Mouse (Mus musculus): ENCODE data around the gene Olfr301. TPM values are rescaled to one million over a fixed set of nuclear protein-coding genes. Genes with fewer than 3 reads are reported as not detected.

Olfr301 gene
- polyA plus RNA-seq (2015; fragmentation: Illumina TruSeq; extraction: RNeasy Lipid Tissue Mini Kit (QIAGEN cat#74804); ENCODE audit: low read depth, low replicate concordance), result not detected

GRCm38 (mm10) chr7:86403546-86403945 is at the start of gene Olfr301:
Gene Olfr301 (plus strand): TSS chr7:86403846.

GRCm38 (mm10) chr7:86366828-86367227 is 36.8 kb upstream of the Olfr301 start, which contains the start of gene Olfr305:
Gene Olfr305 (minus strand): TSS chr7:86366928.

DNA sequence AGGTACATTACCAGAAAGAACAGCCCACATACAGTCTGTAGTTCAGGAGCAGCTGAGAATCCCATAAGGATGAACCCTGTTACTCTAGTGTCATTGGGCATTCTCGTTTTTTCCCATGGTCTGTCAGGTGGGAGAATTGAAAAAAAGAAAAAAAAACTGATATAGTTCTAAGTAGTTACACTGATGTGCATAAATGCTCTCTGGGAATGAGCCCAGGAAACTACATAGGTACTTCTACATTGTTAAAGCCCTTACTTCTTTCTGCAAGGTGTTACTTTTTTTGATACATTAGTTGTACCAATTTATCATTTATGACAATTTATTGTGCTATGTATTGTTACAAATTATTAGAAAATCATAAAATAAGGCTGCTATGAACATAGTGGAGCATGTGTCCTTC is 17.1 kb upstream of the Olfr301 start, which contains the start of gene Olfr304:
Gene Olfr304, minus strand, starts transcription at position 101 of the 400 bp plus-strand sequence.

DNA sequence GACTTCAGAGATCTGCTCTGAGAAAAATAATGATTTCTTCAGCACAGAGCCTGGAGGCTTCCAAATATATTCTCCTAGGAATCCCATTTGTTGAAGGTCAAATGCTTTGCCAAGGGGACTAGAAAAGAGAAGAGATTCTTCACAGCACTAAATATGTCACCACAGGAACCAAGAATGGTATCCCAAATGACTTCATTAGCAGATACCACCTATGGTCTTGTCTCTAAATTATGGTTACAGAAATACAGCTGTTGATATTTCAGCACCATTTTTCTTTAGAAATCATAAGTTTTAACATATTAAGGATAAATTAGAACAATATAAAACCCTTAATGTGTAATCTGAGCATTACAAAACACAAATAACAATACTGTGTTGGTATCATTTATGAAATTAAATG is 6.0 kb upstream of the Olfr301 start, which contains the start of gene Olfr303:
Gene Olfr303, minus strand, starts transcription at position 101 of the 400 bp plus-strand sequence.

GRCm38 (mm10) chr7:86459621-86460020 is 56.0 kb downstream of the Olfr301 start, which contains the start of gene Olfr299:
Gene Olfr299 (plus strand): TSS chr7:86459921.

Other genes starting within 250 kb of the Olfr301 start
- not detected for gene Vmn2r75, start 232.1 kb upstream of the Olfr301 start, polyA plus RNA-seq (2015; fragmentation: Illumina TruSeq; extraction: RNeasy Lipid Tissue Mini Kit (QIAGEN cat#74804); ENCODE audit: low read depth, low replicate concordance)
- gene Vmn2r76, start 157.5 kb upstream of the Olfr301 start, polyA plus RNA-seq (2015; fragmentation: Illumina TruSeq; extraction: RNeasy Lipid Tissue Mini Kit (QIAGEN cat#74804); ENCODE audit: low read depth, low replicate concordance), result not detected
- not detected for gene Olfr310, start 126.7 kb upstream of the Olfr301 start, polyA plus RNA-seq (2015; fragmentation: Illumina TruSeq; extraction: RNeasy Lipid Tissue Mini Kit (QIAGEN cat#74804); ENCODE audit: low read depth, low replicate concordance)
- gene Olfr309, start 90.1 kb upstream of the Olfr301 start, polyA plus RNA-seq (2015; fragmentation: Illumina TruSeq; extraction: RNeasy Lipid Tissue Mini Kit (QIAGEN cat#74804); ENCODE audit: low read depth, low replicate concordance), result not detected
- not detected for gene Olfr308, start 78.2 kb upstream of the Olfr301 start, polyA plus RNA-seq (2015; fragmentation: Illumina TruSeq; extraction: RNeasy Lipid Tissue Mini Kit (QIAGEN cat#74804); ENCODE audit: low read depth, low replicate concordance)
- gene Olfr307, start 66.3 kb upstream of the Olfr301 start, polyA plus RNA-seq (2015; fragmentation: Illumina TruSeq; extraction: RNeasy Lipid Tissue Mini Kit (QIAGEN cat#74804); ENCODE audit: low read depth, low replicate concordance), result not detected
- gene Olfr305, start 36.9 kb upstream of the Olfr301 start, polyA plus RNA-seq (2015; fragmentation: Illumina TruSeq; extraction: RNeasy Lipid Tissue Mini Kit (QIAGEN cat#74804); ENCODE audit: low read depth, low replicate concordance), result not detected
- not detected for gene Olfr304, start 17.2 kb upstream of the Olfr301 start, polyA plus RNA-seq (2015; fragmentation: Illumina TruSeq; extraction: RNeasy Lipid Tissue Mini Kit (QIAGEN cat#74804); ENCODE audit: low read depth, low replicate concordance)
- gene Olfr303, start 6.1 kb upstream of the Olfr301 start, polyA plus RNA-seq (2015; fragmentation: Illumina TruSeq; extraction: RNeasy Lipid Tissue Mini Kit (QIAGEN cat#74804); ENCODE audit: low read depth, low replicate concordance), result not detected
- not detected for gene Olfr299, start 56.1 kb downstream of the Olfr301 start, polyA plus RNA-seq (2015; fragmentation: Illumina TruSeq; extraction: RNeasy Lipid Tissue Mini Kit (QIAGEN cat#74804); ENCODE audit: low read depth, low replicate concordance)
- not detected for gene Olfr298, start 88.6 kb downstream of the Olfr301 start, polyA plus RNA-seq (2015; fragmentation: Illumina TruSeq; extraction: RNeasy Lipid Tissue Mini Kit (QIAGEN cat#74804); ENCODE audit: low read depth, low replicate concordance)
- gene Olfr297, start 116.1 kb downstream of the Olfr301 start, polyA plus RNA-seq (2015; fragmentation: Illumina TruSeq; extraction: RNeasy Lipid Tissue Mini Kit (QIAGEN cat#74804); ENCODE audit: low read depth, low replicate concordance), result not detected
- gene Olfr295, start 180.0 kb downstream of the Olfr301 start, polyA plus RNA-seq (2015; fragmentation: Illumina TruSeq; extraction: RNeasy Lipid Tissue Mini Kit (QIAGEN cat#74804); ENCODE audit: low read depth, low replicate concordance), result not detected
- gene Olfr294, start 212.8 kb downstream of the Olfr301 start, polyA plus RNA-seq (2015; fragmentation: Illumina TruSeq; extraction: RNeasy Lipid Tissue Mini Kit (QIAGEN cat#74804); ENCODE audit: low read depth, low replicate concordance), result not detected
- gene Olfr293, start 245.2 kb downstream of the Olfr301 start, polyA plus RNA-seq (2015; fragmentation: Illumina TruSeq; extraction: RNeasy Lipid Tissue Mini Kit (QIAGEN cat#74804); ENCODE audit: low read depth, low replicate concordance), result not detected

Data from brain, adult 10 weeks (tissue).